Mouse (Mus musculus) spleen, adult 18-20 months (tissue): Measurements from ENCODE around the gene Sh3bp5.

Experiments
- DNase-seq, 2 experiments: peaks; one replicate each; pipeline ENCODE4 v3.0.0; 2022; ENCODE audit warnings: mixed read lengths in 2 of 2

Gene Sh3bp5

DNA sequence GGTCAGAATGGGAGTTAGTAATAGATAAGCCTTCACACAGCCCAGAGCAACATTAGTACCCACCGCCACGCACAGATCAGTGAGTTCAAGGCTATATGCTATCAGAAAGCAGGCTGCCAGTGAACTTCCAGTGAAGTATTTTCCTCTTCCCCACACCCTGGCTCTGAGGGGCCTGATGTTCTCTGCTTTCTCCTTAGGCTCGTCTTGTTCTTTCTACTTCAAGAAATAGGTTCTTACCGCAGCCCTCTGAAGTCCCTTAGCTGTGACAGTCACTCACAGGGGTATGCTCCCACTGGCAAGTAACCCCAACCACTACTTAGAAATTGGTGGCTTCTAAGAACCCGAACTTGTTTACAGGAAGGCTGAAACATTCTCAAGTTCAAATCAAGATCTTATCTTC lies 2.8 kb downstream of the Sh3bp5 start:
- DNase-seq, result peak in 1 of 2 experiments; percentile 14

GRCm38 (mm10) chr14:31432424-31432823 lies 3.5 kb downstream of the Sh3bp5 start:
- no peak for DNase-seq

DNA sequence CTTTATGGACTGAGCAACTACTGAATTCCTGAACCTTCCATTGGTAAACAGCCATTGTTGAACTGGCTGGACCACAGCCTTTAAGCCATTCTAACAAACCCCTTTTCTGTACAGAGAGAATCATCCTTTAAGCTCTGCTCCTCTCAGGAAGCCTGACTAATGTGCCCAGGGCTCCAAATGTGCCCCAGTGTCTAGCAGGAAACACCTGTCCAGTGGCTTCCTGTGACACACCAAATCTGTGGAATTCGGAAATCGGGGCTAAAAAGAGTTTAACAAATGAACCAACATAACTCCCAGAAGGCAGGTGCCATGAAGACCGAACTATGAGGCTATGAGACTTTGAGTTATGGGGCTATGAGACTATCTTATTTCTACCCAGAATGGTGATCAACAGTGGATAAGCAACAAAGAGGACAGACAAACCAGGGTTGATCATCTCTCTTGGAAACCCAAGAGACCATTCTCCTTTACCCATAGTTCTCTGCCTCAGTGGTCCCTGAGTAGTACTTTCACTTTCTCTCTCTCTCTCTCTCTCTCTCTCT lies 4.0 kb downstream of the Sh3bp5 start:
- peak in 1 of 2 experiments; percentile 14 for DNase-seq

- no peak for DNase-seq
Observed at GRCm38 (mm10) chr14:31429004-31429395, 6.9 kb downstream of the Sh3bp5 start.

DNA sequence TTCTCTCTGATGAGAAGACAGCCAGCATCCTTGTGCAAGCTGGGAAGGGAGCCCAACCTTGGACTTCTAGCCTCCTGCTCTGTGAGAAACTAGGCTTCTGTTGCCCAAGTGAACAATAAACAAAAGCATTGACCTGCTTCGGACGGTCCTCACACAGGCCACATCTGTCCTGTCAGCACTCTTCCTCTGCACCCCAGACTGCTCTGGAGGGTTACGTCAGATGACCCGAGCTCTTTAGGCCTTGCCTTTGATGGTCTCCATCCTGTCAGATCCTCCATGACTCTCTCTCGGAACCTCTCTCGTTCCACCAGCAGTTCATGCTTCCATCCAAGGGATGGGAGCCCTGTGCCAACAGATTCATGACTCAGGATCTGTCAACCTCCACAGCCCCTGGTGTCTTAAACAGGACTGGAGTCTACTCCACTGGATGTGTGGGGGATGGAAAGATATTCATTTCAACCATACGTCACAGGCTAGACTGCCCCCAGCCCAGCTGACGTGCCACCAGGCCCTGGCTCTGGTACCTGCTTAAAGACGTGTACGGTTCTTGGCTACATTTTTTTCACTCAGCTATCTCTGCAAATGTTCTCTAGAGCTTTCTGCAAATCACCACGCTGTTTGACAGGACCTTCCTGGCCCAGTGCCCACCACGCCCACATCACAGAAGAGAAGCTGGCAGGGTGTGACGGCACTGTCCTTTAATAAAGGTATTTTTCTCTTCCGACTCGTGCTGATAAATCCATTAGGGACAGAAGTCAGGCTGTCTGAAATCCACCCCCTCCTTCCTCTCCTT lies 7.5 kb downstream of the Sh3bp5 start:
- DNase-seq, result peak in 1 of 2 experiments; percentile 56

GRCm38 (mm10) chr14:31422961-31423791 lies 12.7 kb downstream of the Sh3bp5 start:
- peak; percentile 63 to 74 for DNase-seq

- DNase-seq, result no peak
Observed at GRCm38 (mm10) chr14:31422395-31422794, 13.5 kb downstream of the Sh3bp5 start.

DNA sequence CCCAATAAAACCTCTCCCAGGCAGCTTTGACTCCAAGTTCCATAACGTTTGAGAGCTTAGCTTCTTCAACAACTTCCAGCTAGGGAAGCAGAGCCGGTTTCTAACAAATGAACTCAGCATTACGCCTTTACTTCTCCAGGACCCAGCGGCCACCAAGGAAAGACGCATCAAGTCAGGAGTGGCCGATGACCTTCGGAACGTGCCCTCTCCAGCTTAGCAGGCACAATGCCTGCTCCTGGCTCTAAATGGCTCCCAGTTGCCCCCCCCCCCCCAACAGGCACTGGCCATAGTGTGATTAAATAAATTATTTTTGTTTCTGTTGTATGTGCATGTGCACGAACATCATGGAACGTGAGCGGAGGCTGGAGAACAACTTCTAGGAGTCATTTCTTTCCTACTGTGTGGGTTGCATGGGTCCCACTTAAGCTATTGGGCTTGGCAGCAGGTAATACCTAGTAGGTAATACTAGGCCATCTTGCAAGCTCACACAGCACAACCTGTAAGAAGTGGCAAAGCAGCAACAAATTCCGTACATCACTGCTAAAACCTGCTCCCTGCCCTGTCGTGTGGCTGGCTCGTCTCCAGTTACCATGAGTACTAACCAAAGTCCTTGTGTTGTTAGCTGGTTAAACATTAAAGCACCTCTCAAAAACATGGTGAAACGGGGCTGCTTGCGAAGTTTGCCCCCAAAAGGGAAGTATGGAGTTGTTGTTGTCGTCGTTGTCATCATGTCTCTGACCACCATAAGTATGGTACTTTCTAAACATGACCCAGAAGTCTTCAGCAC lies 14.2 kb downstream of the Sh3bp5 start:
- no peak for DNase-seq

DNA sequence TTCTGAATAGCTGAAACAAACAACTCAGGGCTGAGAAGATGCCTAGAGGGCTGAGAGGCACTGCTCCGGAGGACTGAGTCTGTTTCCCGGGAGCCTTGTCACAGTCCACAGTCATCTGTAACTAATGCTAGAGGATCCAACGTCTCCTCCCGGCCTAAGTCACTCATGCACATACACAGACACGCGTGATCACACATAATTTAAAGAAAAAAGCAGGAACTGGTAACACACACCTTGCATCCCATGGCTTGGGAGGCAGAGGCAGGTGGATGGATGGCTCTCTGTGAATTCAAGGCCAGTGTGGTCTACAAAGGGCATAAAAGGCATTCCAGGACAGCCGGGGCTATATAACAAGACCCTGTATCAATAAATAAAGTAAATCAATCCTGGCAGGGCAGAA lies 14.9 kb downstream of the Sh3bp5 start:
- no peak for DNase-seq

DNA sequence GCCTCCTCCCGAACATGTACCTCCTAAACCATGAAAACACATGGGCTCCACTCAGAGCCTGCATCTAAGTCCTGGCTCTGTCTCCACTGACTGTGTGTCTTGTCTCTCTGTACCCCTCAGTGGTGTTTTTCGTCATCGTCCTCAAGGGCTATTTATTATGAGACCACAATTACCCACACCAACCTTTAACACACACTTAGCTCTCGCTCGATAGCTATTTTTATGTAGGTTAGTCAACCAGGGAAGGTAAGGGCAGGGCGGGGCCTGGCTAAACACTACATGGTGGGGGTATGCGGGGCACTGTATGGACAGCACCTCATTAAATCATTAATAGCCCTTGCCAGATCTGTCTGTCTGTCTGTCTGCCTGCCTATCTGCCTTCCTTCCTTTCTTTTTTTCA lies 15.3 kb downstream of the Sh3bp5 start:
- DNase-seq, result peak in 1 of 2 experiments; percentile 37

GRCm38 (mm10) chr14:31420135-31420534 lies 15.7 kb downstream of the Sh3bp5 start:
- peak in 1 of 2 experiments; percentile 19 for DNase-seq

GRCm38 (mm10) chr14:31419279-31419678 lies 16.6 kb downstream of the Sh3bp5 start:
- DNase-seq, result peak in 1 of 2 experiments; percentile 13

GRCm38 (mm10) chr14:31416835-31417549 lies 18.9 kb downstream of the Sh3bp5 start:
- no peak for DNase-seq

DNA sequence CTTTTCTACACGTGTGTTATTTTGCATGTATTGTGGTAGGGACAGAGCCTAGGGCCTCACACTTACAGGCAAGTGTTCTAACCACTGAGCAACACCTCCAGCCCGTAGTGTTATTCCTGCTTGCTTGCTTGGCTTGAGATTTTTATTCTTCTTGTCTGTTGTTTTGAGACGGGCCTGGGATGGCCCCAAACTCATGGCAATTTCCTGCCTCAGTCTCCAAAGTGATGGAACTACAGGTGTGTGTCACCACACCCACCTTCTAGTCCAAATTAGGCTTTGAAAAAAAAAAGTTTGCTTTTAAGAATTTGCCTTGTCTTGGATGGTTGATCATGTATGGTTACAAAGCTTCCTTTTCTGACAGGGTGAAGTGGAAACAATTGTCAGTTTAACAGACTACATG lies 19.5 kb downstream of the Sh3bp5 start:
- DNase-seq, result peak; percentile 53 to 56

DNA sequence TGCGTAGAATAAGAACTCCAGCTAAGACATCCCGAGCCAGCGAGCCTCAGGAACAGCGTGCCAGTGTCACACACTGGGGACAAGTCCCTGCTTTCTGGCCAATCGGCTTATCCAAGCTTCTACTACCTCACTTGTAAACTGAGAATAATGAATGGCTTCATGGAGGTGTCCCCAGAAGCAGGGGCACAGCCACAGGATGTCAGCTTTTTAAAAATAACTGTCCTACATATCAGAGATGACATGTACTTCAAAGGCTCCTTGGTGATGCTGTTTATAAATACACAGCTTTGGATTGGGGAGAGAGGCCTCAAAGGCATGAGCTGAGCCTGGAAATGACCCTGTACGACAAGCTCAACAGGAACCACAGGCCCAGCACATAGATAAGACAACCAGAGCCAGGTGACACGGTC lies 20.9 kb downstream of the Sh3bp5 start:
- no peak for DNase-seq

- DNase-seq, result no peak
Observed at GRCm38 (mm10) chr14:31414235-31414966, 21.5 kb downstream of the Sh3bp5 start.

DNA sequence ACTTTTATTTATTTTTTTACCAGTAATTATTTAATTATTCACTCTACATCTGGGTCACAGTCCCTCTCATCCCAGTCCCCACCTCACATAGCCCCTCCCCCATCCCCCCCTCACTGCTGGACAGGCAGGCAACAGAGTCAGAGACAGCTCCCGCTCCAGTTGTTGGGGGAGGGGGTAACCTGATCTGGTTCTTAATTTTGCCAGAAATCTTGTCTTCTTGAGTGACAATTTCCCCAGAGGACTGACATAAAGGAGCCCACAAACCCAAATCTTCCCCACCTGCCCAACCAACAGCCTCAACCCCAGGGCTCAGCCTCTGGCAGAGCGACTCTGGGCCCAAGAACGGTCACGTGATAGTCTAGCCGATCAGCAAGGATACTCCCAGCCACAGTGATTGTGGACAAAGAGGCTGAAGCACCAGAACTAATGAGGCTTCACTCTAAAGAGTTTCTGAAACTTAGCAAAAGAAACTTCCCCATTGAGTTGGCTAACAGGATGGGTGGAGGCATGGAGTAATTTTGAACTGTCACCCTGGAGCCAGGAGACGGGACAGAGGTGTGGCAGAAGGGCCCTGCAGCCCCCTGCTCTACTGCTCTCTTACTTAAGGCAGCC lies 22.3 kb downstream of the Sh3bp5 start:
- no peak for DNase-seq

GRCm38 (mm10) chr14:31412651-31413056 lies 23.2 kb downstream of the Sh3bp5 start:
- DNase-seq, result no peak

- no peak for DNase-seq
Observed at GRCm38 (mm10) chr14:31410737-31411136, 25.1 kb downstream of the Sh3bp5 start.

- peak; percentile 55 to 56 for DNase-seq
Observed at GRCm38 (mm10) chr14:31410123-31410724, 25.7 kb downstream of the Sh3bp5 start.
